Mouse (Mus musculus): ENCODE measurements around the gene Irs3.

DNA sequence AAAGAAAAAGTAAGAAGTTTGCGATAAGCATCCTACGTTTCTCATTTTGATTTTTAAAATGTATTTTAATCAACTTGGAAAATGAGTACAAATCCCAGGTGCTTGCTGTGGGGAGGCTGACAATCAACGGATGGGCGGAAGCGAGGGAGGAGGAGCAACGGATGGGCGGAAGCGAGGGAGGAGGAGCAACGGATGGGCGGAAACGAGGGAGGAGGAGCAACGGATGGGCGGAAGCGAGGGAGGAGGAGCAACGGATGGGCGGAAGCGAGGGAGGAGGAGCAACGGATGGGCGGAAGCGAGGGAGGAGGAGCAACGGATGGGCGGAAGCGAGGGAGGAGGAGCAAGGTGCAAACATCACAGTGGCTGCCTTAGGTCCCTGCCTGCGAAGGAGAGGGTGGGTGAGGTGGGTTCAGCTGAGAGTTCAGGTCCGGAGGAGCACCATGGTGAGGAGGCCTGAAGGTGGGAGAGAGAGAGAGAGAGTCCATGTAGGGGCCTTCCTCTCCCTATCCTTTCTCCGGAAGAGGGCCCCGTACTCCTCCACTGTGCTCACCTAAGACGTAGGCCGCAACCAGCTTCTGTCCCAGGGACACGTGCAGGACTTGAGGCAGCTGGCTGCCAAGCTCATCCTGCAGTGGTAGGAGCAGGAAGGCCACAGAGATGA, 48.8 kb downstream of the Irs3 start:
- no peak for TF ChIP-seq CTCF (IDR thresholded peaks at IDR 0.05; ENCODE audit: extremely low read depth, insufficient read depth, insufficient read length, insufficient replicate concordance)
- no peak; the same call in 1 of the 2 replicates for TF ChIP-seq POLR2A (IDR thresholded peaks at IDR 0.05; ENCODE audit: low read depth, low read length)
